Mouse (Mus musculus): ENCODE data around the gene Tcta. TPM values are rescaled to one million over a fixed set of nuclear protein-coding genes. Genes with fewer than 3 reads are reported as not detected.
A peak's percentile ranks its signal among the peaks of the same experiment; 100 is the strongest.

Gene Tcta
- total RNA-seq (2014; rRNA removed; ENCODE audit: low replicate concordance): 46.1 and 46.9 TPM in 2 replicates
- polyA plus RNA-seq (2015; fragmentation: Nextera tagmentation; extraction: Ambion mirVana): 42.1 and 49.9 TPM in 2 replicates

DNA sequence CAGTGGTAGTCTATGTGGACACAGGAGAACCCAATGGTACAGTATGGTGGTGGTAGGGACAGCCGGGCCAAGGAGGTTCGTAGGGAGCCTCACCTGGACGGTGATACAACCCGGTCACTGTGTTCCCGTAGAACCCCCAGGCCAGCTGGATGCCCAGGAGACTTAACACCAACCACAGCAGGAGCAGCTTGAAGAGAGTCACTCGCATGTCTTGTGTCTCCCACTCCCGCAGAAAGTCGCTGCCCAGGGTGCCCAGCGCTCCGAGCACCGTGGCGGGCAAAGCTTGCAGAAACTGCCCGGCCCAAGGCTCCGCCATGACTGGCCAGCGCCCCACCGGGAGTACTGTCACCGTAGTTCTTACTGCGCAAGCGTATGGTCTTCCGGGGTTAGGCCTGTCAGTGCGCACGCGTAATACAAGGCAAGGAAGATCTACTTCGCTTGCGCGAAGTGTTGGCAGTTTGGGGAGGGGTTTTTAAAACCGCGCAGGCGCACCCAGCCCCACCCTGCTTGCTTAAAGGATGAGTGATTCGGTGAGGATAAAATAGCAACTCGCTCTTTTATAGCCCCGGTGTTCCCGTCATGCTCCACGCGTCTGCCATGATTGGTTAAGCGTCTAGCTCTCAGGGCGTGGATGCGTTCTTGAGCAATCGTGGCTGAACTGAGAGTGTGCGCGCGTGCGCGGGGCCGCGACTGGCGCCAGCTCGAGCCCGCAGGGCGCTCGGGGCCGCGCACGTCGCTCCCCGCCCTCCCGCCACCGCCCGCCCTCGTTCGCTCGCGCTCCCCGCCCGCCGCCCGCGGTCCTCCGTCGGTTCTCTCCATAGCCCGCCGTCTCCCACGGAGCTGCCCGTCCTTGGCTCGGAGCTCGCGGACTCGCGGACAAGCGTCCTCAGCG, at the start of gene Tcta, which contains the start of gene Rhoa:
Gene Tcta, minus strand, starts transcription at position 532 of the 892 bp plus-strand sequence.
Gene Rhoa, plus strand, starts transcription at position 501 of the 892 bp plus-strand sequence.
- peak; percentile 93 for ATAC-seq (ENCODE audit: insufficient read depth, low read depth)
- under 1% methylated on average over 70 of the region's 81 CpGs for WGBS

DNA sequence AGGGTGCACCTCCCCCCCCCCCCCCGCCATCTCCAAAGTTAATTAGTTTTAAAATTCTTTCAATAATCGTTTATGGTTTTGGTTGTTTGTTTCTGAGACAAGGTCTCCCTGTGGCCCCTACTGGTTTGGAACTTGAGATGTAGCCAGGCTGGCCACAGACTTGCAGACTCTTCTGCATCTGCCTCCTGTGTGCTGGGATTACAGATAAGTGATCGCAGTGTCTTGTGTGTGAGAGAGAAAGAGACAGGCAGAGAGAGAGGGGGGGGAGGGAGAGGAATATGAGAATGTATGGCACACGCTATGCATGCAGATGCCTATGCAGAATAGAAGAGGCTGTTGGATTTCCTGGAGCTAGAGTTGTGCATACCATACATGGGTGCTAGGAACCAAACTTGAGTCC, 43.8 kb upstream of the Tcta start:
- H3K27ac ChIP-seq (ENCODE audit: low read depth): no peak overlapping the region
- H3K36me3 ChIP-seq (replicated peaks; ENCODE audit: control insufficient read depth, insufficient read depth, low read length): peaks cover 41% of the 10 kb centered on the region
- DNase-seq (ENCODE audit: low spot score) (no peak), ATAC-seq (ENCODE audit: insufficient read depth, low read depth) (no peak)
- H3K9ac ChIP-seq (replicated peaks; ENCODE audit: low read depth, low read length): no peak overlapping the region
- no peaks in the 10 kb centered on the region for H3K9me3 ChIP-seq (replicated peaks; ENCODE audit: control insufficient read depth, low read length)
- 88% methylated on average over 4 of the region's 4 CpGs for WGBS
- no peak for TF ChIP-seq CTCF (IDR thresholded peaks at IDR 0.05; ENCODE audit: low read depth)
- no peak for TF ChIP-seq EP300 (IDR thresholded peaks at IDR 0.05; ENCODE audit: low read depth)
- H3K4me3 ChIP-seq (ENCODE audit: low read depth, low read length): no peak overlapping the region
- H3K4me2 ChIP-seq (ENCODE audit: low read depth, low read length): no peak overlapping the region
- no peaks in the 10 kb centered on the region for H3K27me3 ChIP-seq (ENCODE audit: control insufficient read depth, insufficient read depth, low read length)
- peaks cover 10% of the 10 kb centered on the region for H3K4me1 ChIP-seq (ENCODE audit: control insufficient read depth, insufficient read depth)

More for the DNA sequence above, at the start of gene Tcta, which contains the start of gene Rhoa:
- peak within 1 kb of the TSS; percentile 93 for H3K4me2 ChIP-seq (ENCODE audit: low read depth, low read length)
- TF ChIP-seq CTCF (IDR thresholded peaks at IDR 0.05; ENCODE audit: low read depth) (no peak; the same call in 1 of the 2 replicates), EP300 (IDR thresholded peaks at IDR 0.05; ENCODE audit: low read depth) (no peak; the same call in 1 of the 2 replicates)
- H3K27ac ChIP-seq (ENCODE audit: low read depth): peak within 1 kb of the TSS; percentile 99
- peak; percentile 100 for DNase-seq (ENCODE audit: low spot score)
- H3K9me3 ChIP-seq (replicated peaks; ENCODE audit: control insufficient read depth, low read length): no peaks in the 10 kb centered on the region
- H3K36me3 ChIP-seq (replicated peaks; ENCODE audit: control insufficient read depth, insufficient read depth, low read length): peaks cover 23% of the 10 kb centered on the region
- peaks cover 19% of the 10 kb centered on the region for H3K4me1 ChIP-seq (ENCODE audit: control insufficient read depth, insufficient read depth)
- H3K4me3 ChIP-seq (ENCODE audit: low read depth, low read length): peak within 1 kb of the TSS; percentile 88
- peak within 1 kb of the TSS; percentile 93 for H3K9ac ChIP-seq (replicated peaks; ENCODE audit: low read depth, low read length)
- no peaks in the 10 kb centered on the region for H3K27me3 ChIP-seq (ENCODE audit: control insufficient read depth, insufficient read depth, low read length)

DNA sequence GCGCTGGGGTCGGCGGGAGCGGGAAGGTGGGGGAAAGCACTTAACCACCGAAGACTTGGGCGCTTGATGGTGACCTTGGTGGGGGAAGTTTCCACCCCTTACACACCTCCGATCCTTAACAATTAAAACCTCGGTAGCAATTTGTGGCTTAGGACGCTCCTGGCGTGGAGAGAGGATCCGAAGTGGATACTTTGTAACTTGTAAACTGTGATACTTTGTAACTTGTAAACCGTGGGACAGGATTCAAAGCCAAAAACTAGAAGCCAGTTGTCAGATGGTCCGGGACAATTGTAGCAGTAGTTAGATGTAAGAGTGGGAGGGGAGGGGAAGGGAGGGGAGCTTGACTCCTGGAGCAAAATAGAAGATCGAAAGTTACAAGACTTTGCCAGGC, 42.3 kb upstream of the Tcta start:
- Histone ChIP-seq H3K4me2 (ENCODE audit: low read depth, low read length) (peak overlapping the region; percentile 83), H3K9ac (replicated peaks; ENCODE audit: low read depth, low read length) (peak overlapping the region; percentile 79), H3K27me3 (ENCODE audit: control insufficient read depth, insufficient read depth, low read length) (no peaks in the 10 kb centered on the region), H3K36me3 (replicated peaks; ENCODE audit: control insufficient read depth, insufficient read depth, low read length) (peaks cover 27% of the 10 kb centered on the region), H3K9me3 (replicated peaks; ENCODE audit: control insufficient read depth, low read length) (no peaks in the 10 kb centered on the region), H3K27ac (ENCODE audit: low read depth) (peak overlapping the region; percentile 95), H3K4me1 (ENCODE audit: control insufficient read depth, insufficient read depth) (peaks cover 10% of the 10 kb centered on the region), H3K4me3 (ENCODE audit: low read depth, low read length) (peak overlapping the region; percentile 83)
- DNase-seq (ENCODE audit: low spot score) (peak; percentile 5), ATAC-seq (ENCODE audit: insufficient read depth, low read depth) (no peak)
- no peak for TF ChIP-seq EP300 (IDR thresholded peaks at IDR 0.05; ENCODE audit: low read depth)
- no peak for TF ChIP-seq CTCF (IDR thresholded peaks at IDR 0.05; ENCODE audit: low read depth)
- 2% methylated on average over 14 of the region's 14 CpGs for WGBS

DNA sequence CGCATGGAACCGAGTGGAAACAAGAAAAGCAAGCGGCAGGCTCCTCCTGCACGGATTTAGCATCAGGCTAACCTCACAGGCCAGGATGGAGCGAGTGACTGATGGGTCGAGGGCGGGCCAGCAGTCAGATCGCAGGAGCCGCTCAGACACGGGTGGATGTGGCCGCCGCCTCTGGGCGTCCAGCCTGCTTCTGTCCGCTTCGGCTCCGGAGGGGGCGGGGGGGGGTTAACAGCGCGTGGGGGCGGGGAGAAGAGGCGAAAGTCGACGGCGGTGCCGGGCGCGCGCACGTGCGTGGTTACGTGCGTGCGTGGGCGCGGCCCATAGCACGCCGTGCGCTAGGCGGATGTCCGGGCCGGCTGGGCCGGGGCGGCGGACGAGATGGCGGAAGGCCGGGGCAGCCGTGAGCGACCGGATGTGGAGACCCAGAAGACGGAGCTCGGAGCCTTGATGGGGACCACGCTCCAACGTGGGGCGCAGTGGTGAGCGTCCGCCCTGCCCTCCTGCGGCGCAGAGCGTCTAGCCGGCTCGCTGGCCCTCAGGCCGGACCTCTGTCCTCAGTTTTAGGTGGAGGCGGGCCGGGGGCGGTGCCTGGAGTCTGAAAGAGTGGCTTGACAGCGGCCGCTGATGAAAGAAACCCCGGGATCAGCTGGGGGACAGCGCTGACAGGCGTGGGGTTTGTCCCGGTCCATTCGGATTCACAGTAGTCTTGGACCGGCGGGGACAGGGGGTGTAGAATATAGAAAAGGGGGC, 41.8 kb upstream of the Tcta start, which contains the start of gene Usp4:
Gene Usp4, plus strand, starts transcription at position 314 of the 750 bp plus-strand sequence.
- no peaks in the 10 kb centered on the region for H3K9me3 ChIP-seq (replicated peaks; ENCODE audit: control insufficient read depth, low read length)
- 1% methylated on average over 60 of the region's 75 CpGs for WGBS
- DNase-seq (ENCODE audit: low spot score) (peak; percentile 88), ATAC-seq (ENCODE audit: insufficient read depth, low read depth) (peak; percentile 95)
- TF ChIP-seq CTCF (IDR thresholded peaks at IDR 0.05; ENCODE audit: low read depth) (no peak), EP300 (IDR thresholded peaks at IDR 0.05; ENCODE audit: low read depth) (peak; percentile 66; the same call in 1 of the 2 replicates)
- peak within 1 kb of the TSS; percentile 79 for H3K9ac ChIP-seq (replicated peaks; ENCODE audit: low read depth, low read length)
- peak within 1 kb of the TSS; percentile 83 for H3K4me3 ChIP-seq (ENCODE audit: low read depth, low read length)
- H3K27me3 ChIP-seq (ENCODE audit: control insufficient read depth, insufficient read depth, low read length): no peaks in the 10 kb centered on the region
- peaks cover 21% of the 10 kb centered on the region for H3K36me3 ChIP-seq (replicated peaks; ENCODE audit: control insufficient read depth, insufficient read depth, low read length)
- peaks cover 10% of the 10 kb centered on the region for H3K4me1 ChIP-seq (ENCODE audit: control insufficient read depth, insufficient read depth)
- H3K27ac ChIP-seq (ENCODE audit: low read depth): peak within 1 kb of the TSS; percentile 95
- H3K4me2 ChIP-seq (ENCODE audit: low read depth, low read length): peak within 1 kb of the TSS; percentile 83

DNA sequence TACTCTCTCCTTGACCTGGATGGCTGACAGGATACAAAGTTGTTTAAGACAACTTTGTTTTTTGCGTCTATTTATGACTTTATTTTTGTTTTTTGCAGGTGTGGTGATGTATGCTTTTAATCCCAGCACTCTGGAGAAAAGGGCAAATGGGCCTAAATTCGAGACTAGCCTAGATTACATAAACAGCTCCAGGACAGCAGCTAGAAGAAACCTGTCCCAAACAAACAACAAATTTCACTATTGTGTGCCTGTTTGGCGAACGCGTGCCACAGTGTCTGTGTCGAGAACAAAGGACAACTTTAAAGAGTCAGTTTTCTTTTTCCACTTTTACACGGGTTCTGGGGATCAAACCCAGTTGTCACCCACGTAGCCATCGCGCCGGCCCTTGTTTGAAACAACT, 41.1 kb upstream of the Tcta start:
- TF ChIP-seq CTCF (IDR thresholded peaks at IDR 0.05; ENCODE audit: low read depth): no peak
- no peak for TF ChIP-seq EP300 (IDR thresholded peaks at IDR 0.05; ENCODE audit: low read depth)
- H3K27me3 ChIP-seq (ENCODE audit: control insufficient read depth, insufficient read depth, low read length): no peaks in the 10 kb centered on the region
- DNase-seq (ENCODE audit: low spot score) (no peak), ATAC-seq (ENCODE audit: insufficient read depth, low read depth) (no peak)
- H3K36me3 ChIP-seq (replicated peaks; ENCODE audit: control insufficient read depth, insufficient read depth, low read length): peaks cover 14% of the 10 kb centered on the region
- H3K4me2 ChIP-seq (ENCODE audit: low read depth, low read length): peak overlapping the region; percentile 83
- peak overlapping the region; percentile 83 for H3K4me3 ChIP-seq (ENCODE audit: low read depth, low read length)
- peaks cover 10% of the 10 kb centered on the region for H3K4me1 ChIP-seq (ENCODE audit: control insufficient read depth, insufficient read depth)
- peak overlapping the region; percentile 79 for H3K9ac ChIP-seq (replicated peaks; ENCODE audit: low read depth, low read length)
- WGBS: 4% methylated on average over 11 of the region's 11 CpGs
- peak overlapping the region; percentile 95 for H3K27ac ChIP-seq (ENCODE audit: low read depth)
- H3K9me3 ChIP-seq (replicated peaks; ENCODE audit: control insufficient read depth, low read length): no peaks in the 10 kb centered on the region

Data from heart, postnatal 0 days (tissue).